Comparison of ENCODE assay signal across 34 mouse cellular contexts in the genomic region with DNA sequence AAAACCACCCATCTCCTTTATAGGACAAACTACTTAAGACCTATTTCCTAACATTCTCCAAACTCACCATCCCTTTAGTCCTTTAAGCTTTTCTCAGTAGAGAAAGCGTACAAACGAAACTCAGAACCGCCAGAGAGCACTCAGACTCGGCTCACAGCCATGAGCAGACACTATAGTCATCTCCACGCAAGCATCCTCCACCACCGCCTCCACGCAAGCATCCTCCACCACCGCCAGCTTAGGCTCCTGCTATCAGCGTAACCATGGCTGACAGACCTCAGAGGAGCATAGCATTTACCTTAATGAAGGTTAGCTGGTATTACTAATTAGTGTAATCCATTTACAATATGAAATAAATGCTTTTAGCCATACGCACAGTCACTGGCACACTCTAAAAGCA.
DNase-seq lines count a peak whose midpoint lies in the region; ATAC-seq and TF ChIP-seq lines count a peak whose summit lies in the region.
"Had no signal": no experiment of that assay in that cellular context is flagged by ENCODE, and none has a peak within 500 bp of the region (broad histone marks: within the 10 kb centered on the region; RNA-seq: fewer than 3 reads in every experiment).

No protein-coding gene starts in this region.

- 85% methylated on average over 10 of the region's 10 CpGs for WGBS in hindbrain, embryonic 15.5 days
- WGBS in hindbrain, embryonic 12.5 days, result 90% methylated on average over 10 of the region's 10 CpGs
- WGBS in neural tube, embryonic 15.5 days, result 84% methylated on average over 10 of the region's 10 CpGs

- H3K4me1 ChIP-seq in hindbrain, embryonic 15.5 days (replicated peaks), result peaks cover 5% of the 10 kb centered on the region
- H3K4me1 ChIP-seq in hindbrain, embryonic 12.5 days, result peaks cover 3% of the 10 kb centered on the region; the same call in 1 of the 2 replicates
- peaks cover 17% of the 10 kb centered on the region for H3K4me1 ChIP-seq in neural tube, embryonic 15.5 days

- no peak for TF ChIP-seq POLR2A in brain, embryonic 14.5 days (IDR thresholded peaks at IDR 0.05; ENCODE audit: borderline replicate concordance, extremely low read depth, insufficient read depth, insufficient read length, poor library complexity, severe bottlenecking)

- H3K27me3 ChIP-seq in hindbrain, embryonic 15.5 days, result no peaks in the 10 kb centered on the region
- H3K27me3 ChIP-seq in hindbrain, embryonic 12.5 days, result no peaks in the 10 kb centered on the region
- no peaks in the 10 kb centered on the region for H3K27me3 ChIP-seq in neural tube, embryonic 15.5 days (replicated peaks)
- H3K27me3 ChIP-seq: CH12.LX; embryonic facial prominence, embryonic 13.5 days; forebrain, embryonic 13.5 days; heart, embryonic 12.5 days; heart, embryonic 15.5 days; Patski had no signal

- DNase-seq in frontal cortex, postnatal 36 days (ENCODE audit: low spot score in 2 of 2), result no peak
- DNase-seq in neural tube, embryonic 10.5 days (ENCODE audit: extremely low spot score, low spot score), result no peak
- DNase-seq in brain, embryonic 14.5 days (ENCODE audit: low read depth), result peak; percentile 26
- DNase-seq in urinary bladder, postnatal 10 days (ENCODE audit: low spot score), result no peak
- DNase-seq: adrenal gland, postnatal 10 days; adrenal gland, postnatal 36 days; B cell, adult 2 months; cerebellum, adult 11-12 months; cerebellum, adult 8-10 months; cerebellum, postnatal 10 days; cerebellum, postnatal 36 days; embryo, embryonic 11 days; forebrain, postnatal 0 days; gastrocnemius, postnatal 10 days; gastrocnemius, postnatal 36 days; heart, postnatal 10 days; heart, postnatal 36 days had no signal

- H3K36me3 ChIP-seq in hindbrain, embryonic 15.5 days, result no peaks in the 10 kb centered on the region
- 0 out of 2 replicates have a peak, but pooled peaks cover 3% of the 10 kb centered on the region for H3K36me3 ChIP-seq in hindbrain, embryonic 12.5 days
- no peaks in the 10 kb centered on the region for H3K36me3 ChIP-seq in neural tube, embryonic 15.5 days
- H3K36me3 ChIP-seq: G1E; heart, embryonic 12.5 days; heart, embryonic 15.5 days had no signal

- H3K9ac ChIP-seq in hindbrain, embryonic 15.5 days, result no peak overlapping the region
- H3K9ac ChIP-seq in hindbrain, embryonic 12.5 days, result no peak overlapping the region
- no peak overlapping the region for H3K9ac ChIP-seq in neural tube, embryonic 15.5 days (replicated peaks)
- H3K9ac ChIP-seq: embryonic facial prominence, embryonic 13.5 days; forebrain, embryonic 13.5 days; forebrain, postnatal 0 days; heart, embryonic 12.5 days; heart, embryonic 15.5 days had no signal

- no peak overlapping the region for H3K4me2 ChIP-seq in hindbrain, embryonic 15.5 days
- no peak overlapping the region for H3K4me2 ChIP-seq in hindbrain, embryonic 12.5 days (replicated peaks)
- no peak overlapping the region for H3K4me2 ChIP-seq in neural tube, embryonic 15.5 days
- H3K4me2 ChIP-seq: embryonic facial prominence, embryonic 13.5 days; forebrain, embryonic 13.5 days; heart, embryonic 12.5 days; heart, embryonic 15.5 days had no signal

- H3K9me3 ChIP-seq in hindbrain, embryonic 15.5 days, result no peaks in the 10 kb centered on the region
- no peaks in the 10 kb centered on the region for H3K9me3 ChIP-seq in hindbrain, embryonic 12.5 days (replicated peaks)
- no peaks in the 10 kb centered on the region for H3K9me3 ChIP-seq in neural tube, embryonic 15.5 days (replicated peaks)
- H3K9me3 ChIP-seq: embryonic facial prominence, embryonic 10.5 days; embryonic facial prominence, embryonic 13.5 days; forebrain, embryonic 13.5 days; heart, embryonic 12.5 days; heart, embryonic 15.5 days; hindbrain, embryonic 10.5 days had no signal

- H3K27ac ChIP-seq in hindbrain, embryonic 15.5 days (replicated peaks), result no peak overlapping the region
- no peak overlapping the region for H3K27ac ChIP-seq in hindbrain, embryonic 12.5 days
- H3K27ac ChIP-seq in neural tube, embryonic 15.5 days (replicated peaks), result 0 out of 2 replicates have a peak overlapping the region, but pooled peaks have one; percentile 1
- H3K27ac ChIP-seq: embryonic facial prominence, embryonic 10.5 days; embryonic facial prominence, embryonic 13.5 days; forebrain, embryonic 13.5 days; heart, embryonic 15.5 days; hindbrain, embryonic 10.5 days; hindbrain, postnatal 0 days had no signal

- ATAC-seq in frontal cortex, adult (ENCODE audit: low TSS enrichment), result peak; percentile 94
- ATAC-seq in hindbrain, embryonic 15.5 days (ENCODE audit: low FRiP score, low read depth), result 0 out of 2 replicates have a peak, but pooled peaks have one; percentile 43
- no peak for ATAC-seq in hindbrain, embryonic 12.5 days (ENCODE audit: low FRiP score)
- no peak for ATAC-seq in neural tube, embryonic 15.5 days (ENCODE audit: low FRiP score)
- ATAC-seq: forebrain, embryonic 13.5 days; forebrain, postnatal 0 days; hindbrain, postnatal 0 days; inflammation-experienced regulatory T-cells, adult 6 months; intestine, embryonic 16.5 days; Patski had no signal

- TF ChIP-seq CTCF in brain, embryonic 14.5 days (IDR thresholded peaks at IDR 0.05; ENCODE audit: borderline replicate concordance, extremely low read depth, insufficient read depth, insufficient read length), result no peak

- H3K4me3 ChIP-seq in hindbrain, embryonic 15.5 days, result no peak overlapping the region
- no peak overlapping the region for H3K4me3 ChIP-seq in hindbrain, embryonic 12.5 days
- no peak overlapping the region for H3K4me3 ChIP-seq in neural tube, embryonic 15.5 days (replicated peaks)
- H3K4me3 ChIP-seq: embryonic facial prominence, embryonic 10.5 days; embryonic facial prominence, embryonic 13.5 days; erythroblast, embryonic 14.5 days; forebrain, embryonic 13.5 days; heart, embryonic 12.5 days; heart, embryonic 15.5 days; hindbrain, embryonic 10.5 days had no signal

Comparison
In these comparisons a context has a peak if more than half of its experiments do, and no peak if none do; other contexts are left out.
1. ATAC-seq: peak in frontal cortex, adult (single experiment) and hindbrain, embryonic 15.5 days (single experiment); none in hindbrain, embryonic 12.5 days (single experiment) and neural tube, embryonic 15.5 days (single experiment).